Mouse (Mus musculus): ENCODE measurements around the gene Dusp5. TPM values are rescaled to one million over a fixed set of nuclear protein-coding genes. Genes with fewer than 3 reads are reported as not detected.
A peak's percentile ranks its signal among the peaks of the same experiment; 100 is the strongest.

Dusp5 gene
- polyA plus RNA-seq, 1 experiment: 2.0 TPM

GRCm38 (mm10) chr19:53511244-53511934 is 17.5 kb upstream of the Dusp5 start:
- H3K4me1 ChIP-seq (ENCODE audit: control insufficient read depth, insufficient read depth, low read length): no peaks in the 10 kb centered on the region
- H3K27me3 ChIP-seq (replicated peaks; ENCODE audit: control insufficient read depth, insufficient read depth, low read length): no peaks in the 10 kb centered on the region
- no peak overlapping the region for H3K27ac ChIP-seq (ENCODE audit: insufficient read depth, low read depth, low read length)
- no peaks in the 10 kb centered on the region for H3K36me3 ChIP-seq (ENCODE audit: control insufficient read depth, insufficient read depth, low read length)
- 38% methylated on average over 13 of the region's 13 CpGs for WGBS
- TF ChIP-seq POLR2A (IDR thresholded peaks at IDR 0.05; ENCODE audit: low read depth, low read length) (no peak), CTCF (conservative IDR thresholded peaks at IDR 0.05; ENCODE audit: insufficient read depth, insufficient read length, low read depth, low read length) (no peak)
- no peak overlapping the region for H3K4me3 ChIP-seq (ENCODE audit: insufficient read depth, low read depth, low read length)
- DNase-seq: no peak

- Histone ChIP-seq H3K4me1 (ENCODE audit: control insufficient read depth, insufficient read depth, low read length) (no peaks in the 10 kb centered on the region), H3K36me3 (ENCODE audit: control insufficient read depth, insufficient read depth, low read length) (no peaks in the 10 kb centered on the region), H3K27me3 (replicated peaks; ENCODE audit: control insufficient read depth, insufficient read depth, low read length) (no peaks in the 10 kb centered on the region), H3K4me3 (ENCODE audit: insufficient read depth, low read depth, low read length) (no peak overlapping the region), H3K27ac (ENCODE audit: insufficient read depth, low read depth, low read length) (no peak overlapping the region)
- peak; percentile 37 for DNase-seq
- TF ChIP-seq POLR2A (IDR thresholded peaks at IDR 0.05; ENCODE audit: low read depth, low read length) (no peak), CTCF (conservative IDR thresholded peaks at IDR 0.05; ENCODE audit: insufficient read depth, insufficient read length, low read depth, low read length) (no peak)
- WGBS: 32% methylated on average over 18 of the region's 18 CpGs
These were observed 11.4 kb upstream of the Dusp5 start for GRCm38 (mm10) chr19:53517370-53518096.

- DNase-seq: no peak
- no peak overlapping the region for H3K27ac ChIP-seq (ENCODE audit: insufficient read depth, low read depth, low read length)
- H3K27me3 ChIP-seq (replicated peaks; ENCODE audit: control insufficient read depth, insufficient read depth, low read length): no peaks in the 10 kb centered on the region
- H3K36me3 ChIP-seq (ENCODE audit: control insufficient read depth, insufficient read depth, low read length): no peaks in the 10 kb centered on the region
- TF ChIP-seq POLR2A (IDR thresholded peaks at IDR 0.05; ENCODE audit: low read depth, low read length): no peak
- TF ChIP-seq CTCF (conservative IDR thresholded peaks at IDR 0.05; ENCODE audit: insufficient read depth, insufficient read length, low read depth, low read length): no peak
- no peaks in the 10 kb centered on the region for H3K4me1 ChIP-seq (ENCODE audit: control insufficient read depth, insufficient read depth, low read length)
- 89% methylated on average over 8 of the region's 8 CpGs for WGBS
- no peak overlapping the region for H3K4me3 ChIP-seq (ENCODE audit: insufficient read depth, low read depth, low read length)
These were observed 9.4 kb upstream of the Dusp5 start for GRCm38 (mm10) chr19:53519549-53519948.

- Histone ChIP-seq H3K27ac (ENCODE audit: insufficient read depth, low read depth, low read length) (no peak overlapping the region), H3K4me3 (ENCODE audit: insufficient read depth, low read depth, low read length) (no peak overlapping the region), H3K4me1 (ENCODE audit: control insufficient read depth, insufficient read depth, low read length) (no peaks in the 10 kb centered on the region), H3K27me3 (replicated peaks; ENCODE audit: control insufficient read depth, insufficient read depth, low read length) (no peaks in the 10 kb centered on the region), H3K36me3 (ENCODE audit: control insufficient read depth, insufficient read depth, low read length) (no peaks in the 10 kb centered on the region)
- TF ChIP-seq CTCF (conservative IDR thresholded peaks at IDR 0.05; ENCODE audit: insufficient read depth, insufficient read length, low read depth, low read length) (no peak), POLR2A (IDR thresholded peaks at IDR 0.05; ENCODE audit: low read depth, low read length) (no peak)
- no peak for DNase-seq
- WGBS: 80% methylated on average over 10 of the region's 10 CpGs
These were observed 8.9 kb upstream of the Dusp5 start for GRCm38 (mm10) chr19:53519981-53520380.

- WGBS: 73% methylated on average over 11 of the region's 11 CpGs
- no peak for DNase-seq
- H3K27ac ChIP-seq (ENCODE audit: insufficient read depth, low read depth, low read length): no peak overlapping the region
These were observed 7.6 kb upstream of the Dusp5 start for GRCm38 (mm10) chr19:53521137-53521795.

GRCm38 (mm10) chr19:53527480-53527879 is 1.4 kb upstream of the Dusp5 start:
- Histone ChIP-seq H3K4me1 (ENCODE audit: control insufficient read depth, insufficient read depth, low read length) (no peaks in the 10 kb centered on the region), H3K27ac (ENCODE audit: insufficient read depth, low read depth, low read length) (no peak overlapping the region), H3K27me3 (replicated peaks; ENCODE audit: control insufficient read depth, insufficient read depth, low read length) (no peaks in the 10 kb centered on the region), H3K36me3 (ENCODE audit: control insufficient read depth, insufficient read depth, low read length) (no peaks in the 10 kb centered on the region), H3K4me3 (ENCODE audit: insufficient read depth, low read depth, low read length) (no peak overlapping the region)
- DNase-seq: no peak
- TF ChIP-seq POLR2A (IDR thresholded peaks at IDR 0.05; ENCODE audit: low read depth, low read length) (no peak), CTCF (conservative IDR thresholded peaks at IDR 0.05; ENCODE audit: insufficient read depth, insufficient read length, low read depth, low read length) (no peak)
- 75% methylated on average over 10 of the region's 10 CpGs for WGBS

More at GRCm38 (mm10) chr19:53521137-53521795, 7.6 kb upstream of the Dusp5 start:
- Histone ChIP-seq H3K27me3 (replicated peaks; ENCODE audit: control insufficient read depth, insufficient read depth, low read length) (no peaks in the 10 kb centered on the region), H3K4me3 (ENCODE audit: insufficient read depth, low read depth, low read length) (no peak overlapping the region), H3K4me1 (ENCODE audit: control insufficient read depth, insufficient read depth, low read length) (no peaks in the 10 kb centered on the region), H3K36me3 (ENCODE audit: control insufficient read depth, insufficient read depth, low read length) (no peaks in the 10 kb centered on the region)
- TF ChIP-seq CTCF (conservative IDR thresholded peaks at IDR 0.05; ENCODE audit: insufficient read depth, insufficient read length, low read depth, low read length): no peak
- TF ChIP-seq POLR2A (IDR thresholded peaks at IDR 0.05; ENCODE audit: low read depth, low read length): no peak

- no peaks in the 10 kb centered on the region for H3K36me3 ChIP-seq (ENCODE audit: control insufficient read depth, insufficient read depth, low read length)
- H3K27me3 ChIP-seq (replicated peaks; ENCODE audit: control insufficient read depth, insufficient read depth, low read length): no peaks in the 10 kb centered on the region
- no peaks in the 10 kb centered on the region for H3K4me1 ChIP-seq (ENCODE audit: control insufficient read depth, insufficient read depth, low read length)
- H3K27ac ChIP-seq (ENCODE audit: insufficient read depth, low read depth, low read length): no peak overlapping the region
- DNase-seq: no peak
- TF ChIP-seq POLR2A (IDR thresholded peaks at IDR 0.05; ENCODE audit: low read depth, low read length) (no peak), CTCF (conservative IDR thresholded peaks at IDR 0.05; ENCODE audit: insufficient read depth, insufficient read length, low read depth, low read length) (no peak)
- H3K4me3 ChIP-seq (ENCODE audit: insufficient read depth, low read depth, low read length): peak overlapping the region; percentile 85
- 9% methylated on average over 13 of the region's 13 CpGs for WGBS
These were observed 733 bp upstream of the Dusp5 start for GRCm38 (mm10) chr19:53528131-53528621.
